In the genomic region with DNA sequence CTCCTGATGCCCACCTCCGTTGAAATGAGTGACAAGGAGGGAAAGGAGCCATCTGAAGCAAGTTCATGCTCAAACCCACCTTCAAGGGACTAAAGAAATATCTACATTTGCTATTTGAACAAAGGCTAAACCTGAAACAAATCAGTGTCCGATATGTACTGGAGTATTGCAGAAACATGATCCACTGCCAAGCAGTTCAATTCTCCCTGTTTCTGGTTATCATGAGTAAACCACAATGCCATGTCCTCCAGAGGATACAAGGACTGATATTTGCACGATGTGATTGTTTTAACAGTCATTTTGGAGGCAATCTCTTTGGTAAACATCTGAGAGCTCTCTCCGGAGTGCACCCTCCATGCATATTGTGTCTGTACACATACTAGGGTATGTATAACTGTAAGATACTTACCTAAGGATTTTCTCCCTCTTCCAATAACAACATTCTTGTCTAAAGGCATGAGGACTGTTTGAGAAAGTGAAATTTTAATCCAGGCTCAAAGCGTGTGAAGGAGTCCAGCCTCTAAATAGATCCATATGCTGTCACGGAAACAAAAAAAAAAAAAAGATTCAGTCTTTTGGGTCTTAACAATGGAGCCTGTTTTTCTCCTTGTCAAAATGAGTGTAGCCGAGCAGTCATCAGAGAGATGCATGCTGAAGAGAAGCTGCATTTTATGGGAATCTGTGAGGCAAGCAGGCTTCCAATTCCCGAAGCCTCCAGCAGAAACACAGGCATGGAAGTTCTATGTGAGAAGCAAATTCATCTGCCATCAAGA, we compare ENCODE assay signal across 16 mouse cellular contexts.
A peak's percentile ranks its signal among the peaks of the same experiment; 100 is the strongest.
DNase-seq lines count a peak whose midpoint lies in the region; ATAC-seq and TF ChIP-seq lines count a peak whose summit lies in the region.
"Had no signal": no experiment of that assay in that cellular context is flagged by ENCODE, and none has a peak within 500 bp of the region (broad histone marks: within the 10 kb centered on the region; RNA-seq: fewer than 3 reads in every experiment).

No protein-coding gene starts in this region.

- DNase-seq in forebrain, embryonic 14.5 days (ENCODE audit: low spot score) = peak; percentile 7
- peak; percentile 35 for DNase-seq in liver, adult 2 months (ENCODE audit: extremely low read depth, low read depth, low spot score)
- no peak for DNase-seq in liver, embryonic 11.5 days (ENCODE audit: low spot score)
- peak; percentile 32 for DNase-seq in brain, embryonic 14.5 days (ENCODE audit: low read depth)
- no peak for DNase-seq in ovary, postnatal 14 days (ENCODE audit: low spot score)
- DNase-seq in layer of hippocampus, postnatal 36 days = no peak
- DNase-seq: adrenal gland, postnatal 14 days; B cell, adult 2 months; kidney, postnatal 10 days; lung, postnatal 4 days; right cerebral cortex, postnatal 25 days; thymus, adult 2 months had no signal

- no peaks in the 10 kb centered on the region for H3K27me3 ChIP-seq in forebrain, embryonic 14.5 days (replicated peaks; ENCODE audit: control insufficient read depth, insufficient read depth, low read length)
- H3K27me3 ChIP-seq in forebrain, embryonic 16.5 days (replicated peaks; ENCODE audit: control insufficient read depth, insufficient read depth, low read length) = no peaks in the 10 kb centered on the region
- no peaks in the 10 kb centered on the region for H3K27me3 ChIP-seq in liver, adult 2 months (ENCODE audit: control insufficient read depth, insufficient read depth, low read length)
- H3K27me3 ChIP-seq in liver, embryonic 11.5 days (replicated peaks; ENCODE audit: control insufficient read depth, insufficient read depth, low read length) = no peaks in the 10 kb centered on the region
- no peaks in the 10 kb centered on the region for H3K27me3 ChIP-seq in limb, embryonic 12.5 days
- H3K27me3 ChIP-seq: intestine, embryonic 15.5 days had no signal

- no peak for TF ChIP-seq CTCF in liver, adult 2 months (IDR thresholded peaks at IDR 0.05; ENCODE audit: low read depth, low read length)
- TF ChIP-seq CTCF in brain, embryonic 14.5 days (IDR thresholded peaks at IDR 0.05; ENCODE audit: borderline replicate concordance, extremely low read depth, insufficient read depth, insufficient read length) = no peak

- no peak overlapping the region for H3K4me3 ChIP-seq in forebrain, embryonic 14.5 days (ENCODE audit: low read depth, low read length)
- H3K4me3 ChIP-seq in forebrain, embryonic 16.5 days (replicated peaks; ENCODE audit: low read length) = no peak overlapping the region
- no peak overlapping the region for H3K4me3 ChIP-seq in liver, adult 2 months (ENCODE audit: insufficient read depth, low read depth, low read length)
- no peak overlapping the region for H3K4me3 ChIP-seq in liver, embryonic 11.5 days (ENCODE audit: low read depth, low read length)
- H3K4me3 ChIP-seq in limb, embryonic 12.5 days (replicated peaks) = no peak overlapping the region
- H3K4me3 ChIP-seq: intestine, embryonic 15.5 days; myocyte had no signal

- no peak overlapping the region for H3K4me2 ChIP-seq in forebrain, embryonic 14.5 days (ENCODE audit: low read length)
- H3K4me2 ChIP-seq in forebrain, embryonic 16.5 days (ENCODE audit: low read length) = no peak overlapping the region
- no peak overlapping the region for H3K4me2 ChIP-seq in liver, embryonic 11.5 days
- H3K4me2 ChIP-seq in limb, embryonic 12.5 days = no peak overlapping the region
- H3K4me2 ChIP-seq: intestine, embryonic 15.5 days had no signal

- no peak overlapping the region for H3K27ac ChIP-seq in forebrain, embryonic 14.5 days (ENCODE audit: low read depth, low read length)
- no peak overlapping the region for H3K27ac ChIP-seq in forebrain, embryonic 16.5 days (ENCODE audit: low read length)
- no peak overlapping the region for H3K27ac ChIP-seq in liver, adult 2 months (replicated peaks; ENCODE audit: insufficient read depth, low read depth, low read length)
- no peak overlapping the region for H3K27ac ChIP-seq in liver, embryonic 11.5 days (ENCODE audit: low read depth, low read length)
- peak overlapping the region; percentile 79 for H3K27ac ChIP-seq in limb, embryonic 12.5 days
- H3K27ac ChIP-seq: intestine, embryonic 15.5 days had no signal

- TF ChIP-seq POLR2A in liver, adult 2 months (IDR thresholded peaks at IDR 0.05; ENCODE audit: extremely low read depth, insufficient read depth, low read length) = no peak
- no peak for TF ChIP-seq POLR2A in brain, embryonic 14.5 days (IDR thresholded peaks at IDR 0.05; ENCODE audit: borderline replicate concordance, extremely low read depth, insufficient read depth, insufficient read length, poor library complexity, severe bottlenecking)

- ATAC-seq in forebrain, embryonic 14.5 days = no peak
- no peak for ATAC-seq in forebrain, embryonic 16.5 days
- no peak for ATAC-seq in liver, embryonic 11.5 days (replicated peaks; ENCODE audit: low FRiP score)
- ATAC-seq in limb, embryonic 12.5 days (ENCODE audit: insufficient number of reproducible peaks, insufficient read depth, low FRiP score, low TSS enrichment, low read depth) = no peak
- ATAC-seq: intestine, embryonic 15.5 days had no signal

- no peak overlapping the region for H3K9ac ChIP-seq in forebrain, embryonic 14.5 days (ENCODE audit: low read length)
- H3K9ac ChIP-seq in forebrain, embryonic 16.5 days (replicated peaks; ENCODE audit: low read depth, low read length) = no peak overlapping the region
- no peak overlapping the region for H3K9ac ChIP-seq in liver, adult 2 months (ENCODE audit: low read depth, low read length)
- no peak overlapping the region for H3K9ac ChIP-seq in liver, embryonic 11.5 days (ENCODE audit: low read depth, low read length)
- H3K9ac ChIP-seq in limb, embryonic 12.5 days (replicated peaks) = no peak overlapping the region
- H3K9ac ChIP-seq: intestine, embryonic 15.5 days had no signal

- no peaks in the 10 kb centered on the region for H3K9me3 ChIP-seq in forebrain, embryonic 14.5 days (replicated peaks; ENCODE audit: control insufficient read depth, low read length)
- H3K9me3 ChIP-seq in forebrain, embryonic 16.5 days (ENCODE audit: control insufficient read depth, low read length) = no peaks in the 10 kb centered on the region
- no peaks in the 10 kb centered on the region for H3K9me3 ChIP-seq in liver, embryonic 11.5 days (ENCODE audit: control insufficient read depth, low read length)
- no peaks in the 10 kb centered on the region for H3K9me3 ChIP-seq in limb, embryonic 12.5 days
- H3K9me3 ChIP-seq: intestine, embryonic 15.5 days had no signal

- no peaks in the 10 kb centered on the region for H3K4me1 ChIP-seq in forebrain, embryonic 14.5 days (ENCODE audit: control insufficient read depth, insufficient read depth, low read length)
- no peaks in the 10 kb centered on the region for H3K4me1 ChIP-seq in forebrain, embryonic 16.5 days (replicated peaks; ENCODE audit: control insufficient read depth, insufficient read depth, low read length)
- no peaks in the 10 kb centered on the region; the same call in 1 of the 2 replicates for H3K4me1 ChIP-seq in liver, adult 2 months (ENCODE audit: control insufficient read depth, insufficient read depth, low read length)
- H3K4me1 ChIP-seq in liver, embryonic 11.5 days (replicated peaks; ENCODE audit: control insufficient read depth, insufficient read depth, low read length) = no peaks in the 10 kb centered on the region
- peaks cover 22% of the 10 kb centered on the region for H3K4me1 ChIP-seq in limb, embryonic 12.5 days (replicated peaks)
- H3K4me1 ChIP-seq: intestine, embryonic 15.5 days had no signal

- 47% methylated on average over 8 of the region's 8 CpGs for WGBS in forebrain, embryonic 14.5 days
- 46% methylated on average over 8 of the region's 8 CpGs for WGBS in forebrain, embryonic 16.5 days
- 67% methylated on average over 8 of the region's 8 CpGs for WGBS in liver, adult 2 months
- 73% methylated on average over 8 of the region's 8 CpGs for WGBS in liver, embryonic 11.5 days
- WGBS in limb, embryonic 12.5 days = 47% methylated on average over 8 of the region's 8 CpGs

- no peaks in the 10 kb centered on the region for H3K36me3 ChIP-seq in forebrain, embryonic 14.5 days (ENCODE audit: control insufficient read depth, insufficient read depth, low read length)
- no peaks in the 10 kb centered on the region for H3K36me3 ChIP-seq in forebrain, embryonic 16.5 days (ENCODE audit: control insufficient read depth, insufficient read depth)
- no peaks in the 10 kb centered on the region for H3K36me3 ChIP-seq in liver, adult 2 months (ENCODE audit: control insufficient read depth, insufficient read depth, low read length)
- no peaks in the 10 kb centered on the region for H3K36me3 ChIP-seq in liver, embryonic 11.5 days (ENCODE audit: control insufficient read depth, insufficient read depth, low read length)
- H3K36me3 ChIP-seq in limb, embryonic 12.5 days = no peaks in the 10 kb centered on the region
- H3K36me3 ChIP-seq: intestine, embryonic 15.5 days had no signal

- H3K79me2 ChIP-seq in liver, adult 2 months (ENCODE audit: control insufficient read depth, insufficient read depth, low read length) = no peaks in the 10 kb centered on the region

Comparison
In these comparisons a context has a peak if more than half of its experiments do, and no peak if none do; other contexts are left out.
1. DNase-seq: peak in forebrain, embryonic 14.5 days (single experiment), liver, adult 2 months (single experiment) and brain, embryonic 14.5 days (single experiment); none in liver, embryonic 11.5 days (single experiment), ovary, postnatal 14 days (single experiment) and layer of hippocampus, postnatal 36 days (0 of 2).